Mouse (Mus musculus): ENCODE data around the gene Ppy.

- TF ChIP-seq CTCF (IDR thresholded peaks at IDR 0.05; ENCODE audit: low read depth, low read length) = no peak
- no peak for TF ChIP-seq POLR2A (IDR thresholded peaks at IDR 0.05; ENCODE audit: insufficient read depth, low read length)
Observed at GRCm38 (mm10) chr11:102147213-102147989, 46.3 kb upstream of the Ppy start.

Data from ES-Bruce4 (cell line).